Mouse (Mus musculus): ENCODE results near the gene Lgr6. TPM values are rescaled to one million over a fixed set of nuclear protein-coding genes. Genes with fewer than 3 reads are reported as not detected.

The Lgr6 gene
- polyA plus RNA-seq, 1 experiment from 2014 or later: 0.49 TPM

DNA sequence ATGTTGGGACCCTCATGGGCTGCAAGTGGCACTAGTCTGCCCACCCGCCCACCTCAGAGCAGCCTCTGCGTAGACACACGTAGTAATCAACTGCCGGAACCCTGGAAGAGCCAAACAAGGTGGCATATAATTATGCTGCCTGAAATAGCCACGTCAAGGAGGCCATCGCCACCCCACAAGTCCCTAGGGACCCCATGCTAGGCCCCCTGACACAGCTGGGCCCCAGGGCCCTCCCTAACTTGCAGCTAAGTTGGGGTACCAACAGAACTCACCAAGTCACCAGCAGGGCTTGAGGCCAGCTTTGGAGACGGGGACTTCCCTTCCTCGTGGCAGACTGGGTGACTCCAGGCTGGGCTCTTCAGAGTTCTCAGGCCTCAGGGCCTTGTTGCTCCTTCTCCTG lies 48.2 kb downstream of the Lgr6 start:
- DNase-seq (ENCODE audit: low spot score): no peak
- peaks cover 19% of the 10 kb centered on the region for H3K4me1 ChIP-seq

DNA sequence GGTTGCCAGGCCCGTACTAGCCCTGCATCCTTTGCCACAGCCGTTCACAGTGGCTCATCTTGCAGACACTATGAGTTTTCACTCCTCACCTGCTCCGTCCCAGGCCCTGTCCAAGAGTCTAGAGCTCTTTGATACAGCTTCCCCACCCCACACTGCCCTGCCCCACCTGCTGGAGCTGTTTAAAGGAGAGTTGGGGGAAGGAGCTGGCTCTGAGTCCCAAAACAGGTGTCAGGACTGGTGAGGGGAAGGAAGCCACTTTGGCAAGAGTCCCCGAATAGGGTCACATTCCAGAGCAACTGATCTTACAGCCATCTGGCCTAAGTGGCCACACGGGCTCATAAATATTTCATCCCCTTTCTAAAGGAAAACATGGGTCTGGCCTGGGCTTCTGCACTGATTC lies 51.0 kb downstream of the Lgr6 start:
- no peaks in the 10 kb centered on the region for H3K9me3 ChIP-seq
- H3K27me3 ChIP-seq (ENCODE audit: insufficient read depth, poor library complexity, severe bottlenecking): peaks cover 64% of the 10 kb centered on the region

More for the DNA sequence above, 48.2 kb downstream of the Lgr6 start:
- H3K9me3 ChIP-seq: no peaks in the 10 kb centered on the region
- WGBS: 78% methylated on average over 8 of the region's 8 CpGs
- peak overlapping the region; percentile 32; the same call in 1 of the 2 replicates for H3K27ac ChIP-seq
- no peak overlapping the region for H3K4me3 ChIP-seq
- peaks cover 62% of the 10 kb centered on the region for H3K27me3 ChIP-seq (ENCODE audit: insufficient read depth, poor library complexity, severe bottlenecking)
- H3K36me3 ChIP-seq: no peaks in the 10 kb centered on the region

GRCm38 (mm10) chr1:135044439-135044838 lies 60.6 kb downstream of the Lgr6 start:
- 81% methylated on average over 2 of the region's 2 CpGs for WGBS
- Histone ChIP-seq H3K27me3 (ENCODE audit: insufficient read depth, poor library complexity, severe bottlenecking) (peaks cover 19% of the 10 kb centered on the region; the same call in 1 of the 2 replicates), H3K36me3 (no peaks in the 10 kb centered on the region), H3K9me3 (no peaks in the 10 kb centered on the region), H3K27ac (no peak overlapping the region), H3K4me1 (no peaks in the 10 kb centered on the region), H3K4me3 (no peak overlapping the region)
- DNase-seq (ENCODE audit: low spot score): no peak

More for the DNA sequence above, 51.0 kb downstream of the Lgr6 start:
- no peak overlapping the region for H3K4me3 ChIP-seq
- WGBS: 79% methylated on average over 5 of the region's 5 CpGs
- H3K4me1 ChIP-seq: peaks cover 19% of the 10 kb centered on the region
- H3K27ac ChIP-seq: no peak overlapping the region
- H3K36me3 ChIP-seq: no peaks in the 10 kb centered on the region
- DNase-seq (ENCODE audit: low spot score): no peak

GRCm38 (mm10) chr1:135036297-135036696 lies 68.8 kb downstream of the Lgr6 start:
- no peaks in the 10 kb centered on the region for H3K36me3 ChIP-seq
- peaks cover 68% of the 10 kb centered on the region for H3K27me3 ChIP-seq (ENCODE audit: insufficient read depth, poor library complexity, severe bottlenecking)
- DNase-seq (ENCODE audit: low spot score): no peak
- no peaks in the 10 kb centered on the region for H3K9me3 ChIP-seq
- 78% methylated on average over 5 of the region's 5 CpGs for WGBS
- H3K4me1 ChIP-seq: no peaks in the 10 kb centered on the region; the same call in 1 of the 2 replicates
- H3K27ac ChIP-seq: no peak overlapping the region
- H3K4me3 ChIP-seq: no peak overlapping the region

GRCm38 (mm10) chr1:135032658-135033057 lies 72.4 kb downstream of the Lgr6 start:
- no peak overlapping the region for H3K4me3 ChIP-seq
- no peak for DNase-seq (ENCODE audit: low spot score)
- no peaks in the 10 kb centered on the region; the same call in 1 of the 2 replicates for H3K4me1 ChIP-seq
- peaks cover 45% of the 10 kb centered on the region for H3K27me3 ChIP-seq (ENCODE audit: insufficient read depth, poor library complexity, severe bottlenecking)
- WGBS: 35% methylated on average over 8 of the region's 8 CpGs
- no peak overlapping the region for H3K27ac ChIP-seq
- H3K36me3 ChIP-seq: no peaks in the 10 kb centered on the region
- H3K9me3 ChIP-seq: no peaks in the 10 kb centered on the region

GRCm38 (mm10) chr1:135030121-135030520 lies 75.0 kb downstream of the Lgr6 start:
- H3K36me3 ChIP-seq: no peaks in the 10 kb centered on the region
- no peak for DNase-seq (ENCODE audit: low spot score)
- H3K27ac ChIP-seq: no peak overlapping the region
- no peak overlapping the region for H3K4me3 ChIP-seq
- peaks cover 27% of the 10 kb centered on the region for H3K27me3 ChIP-seq (ENCODE audit: insufficient read depth, poor library complexity, severe bottlenecking)
- 57% methylated on average over 2 of the region's 2 CpGs for WGBS
- no peaks in the 10 kb centered on the region; the same call in 1 of the 2 replicates for H3K4me1 ChIP-seq
- H3K9me3 ChIP-seq: no peaks in the 10 kb centered on the region

DNA sequence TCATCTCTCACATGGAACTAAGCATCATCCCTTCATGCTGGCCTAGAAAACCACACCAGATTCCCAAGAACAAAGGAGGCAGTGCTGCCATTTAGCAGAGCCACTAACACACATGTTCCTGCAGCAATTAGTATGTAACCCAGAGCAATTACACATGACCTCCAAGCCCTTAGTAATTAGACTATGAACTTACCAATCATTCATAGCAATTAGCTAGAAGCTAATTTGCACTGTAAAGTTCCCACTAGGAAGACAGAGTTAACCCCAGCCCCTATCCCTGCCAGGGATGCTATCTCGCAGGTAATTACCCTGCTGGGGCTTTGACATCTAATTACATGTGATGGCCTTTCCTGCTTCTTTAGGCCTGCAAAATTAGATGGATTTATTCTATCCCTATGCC lies 78.8 kb downstream of the Lgr6 start:
- DNase-seq (ENCODE audit: low spot score): no peak
- no peak overlapping the region for H3K4me3 ChIP-seq
- H3K4me1 ChIP-seq: peaks cover 11% of the 10 kb centered on the region
- H3K36me3 ChIP-seq: no peaks in the 10 kb centered on the region
- no peaks in the 10 kb centered on the region for H3K9me3 ChIP-seq
- H3K27me3 ChIP-seq (ENCODE audit: insufficient read depth, poor library complexity, severe bottlenecking): 0 out of 2 replicates have a peak, but pooled peaks cover 5% of the 10 kb centered on the region
- 76% methylated on average over 1 of the region's 1 CpGs for WGBS
- no peak overlapping the region for H3K27ac ChIP-seq

DNA sequence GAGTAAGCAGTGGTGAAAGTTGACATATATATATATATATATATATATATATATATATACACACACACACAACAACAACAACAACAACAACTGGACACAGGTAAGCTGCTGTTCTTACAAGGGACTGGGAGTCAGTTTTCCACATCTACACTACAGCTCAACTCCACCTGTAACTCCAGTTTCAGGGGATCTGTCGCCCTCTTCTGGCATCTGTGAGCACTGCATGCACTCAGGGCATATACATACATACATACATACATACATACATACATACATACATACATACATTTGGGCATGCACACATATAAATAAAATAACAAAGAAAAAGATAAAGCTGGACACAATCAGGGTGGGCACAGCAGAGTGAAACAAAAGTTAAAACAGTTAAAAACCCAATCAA lies 81.5 kb downstream of the Lgr6 start:
- no peak for DNase-seq (ENCODE audit: low spot score)
- WGBS: 67% methylated on average over 1 of the region's 1 CpGs

DNA sequence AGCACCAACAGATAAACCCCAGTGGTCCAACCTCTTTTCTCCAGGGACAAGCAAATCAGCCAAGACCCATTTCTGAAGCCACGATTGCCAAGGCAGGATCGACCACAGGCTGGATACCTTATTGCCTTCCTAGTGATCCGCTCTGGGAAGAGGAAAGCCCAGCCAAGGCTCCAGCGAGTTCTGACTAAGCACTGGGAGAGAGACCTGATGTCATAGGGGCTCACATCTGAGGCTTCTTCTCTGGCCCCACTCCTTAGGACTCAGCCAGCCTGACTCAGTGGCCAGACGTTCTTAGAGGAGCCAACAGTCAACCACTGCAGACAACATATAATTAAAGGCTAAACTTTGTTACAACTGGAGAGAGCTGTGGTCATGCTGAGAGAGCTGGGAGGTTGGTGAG lies 83.1 kb downstream of the Lgr6 start:
- H3K36me3 ChIP-seq: no peaks in the 10 kb centered on the region
- H3K4me1 ChIP-seq: peaks cover 43% of the 10 kb centered on the region
- WGBS: 77% methylated on average over 5 of the region's 5 CpGs
- no peaks in the 10 kb centered on the region for H3K9me3 ChIP-seq
- no peak overlapping the region for H3K4me3 ChIP-seq
- DNase-seq (ENCODE audit: low spot score): no peak
- peak overlapping the region; percentile 56; the same call in 1 of the 2 replicates for H3K27ac ChIP-seq
- H3K27me3 ChIP-seq (ENCODE audit: insufficient read depth, poor library complexity, severe bottlenecking): peaks cover 22% of the 10 kb centered on the region

More for the DNA sequence above, 81.5 kb downstream of the Lgr6 start:
- Histone ChIP-seq H3K4me3 (no peak overlapping the region), H3K4me1 (peaks cover 32% of the 10 kb centered on the region), H3K36me3 (no peaks in the 10 kb centered on the region), H3K27me3 (ENCODE audit: insufficient read depth, poor library complexity, severe bottlenecking) (peaks cover 21% of the 10 kb centered on the region), H3K9me3 (no peaks in the 10 kb centered on the region), H3K27ac (no peak overlapping the region)

- Histone ChIP-seq H3K27me3 (ENCODE audit: insufficient read depth, poor library complexity, severe bottlenecking) (peaks cover 20% of the 10 kb centered on the region), H3K36me3 (no peaks in the 10 kb centered on the region), H3K4me1 (peaks cover 50% of the 10 kb centered on the region), H3K27ac (peak overlapping the region; percentile 56; the same call in 1 of the 2 replicates), H3K4me3 (no peak overlapping the region), H3K9me3 (no peaks in the 10 kb centered on the region)
- 47% methylated on average over 5 of the region's 5 CpGs for WGBS
- no peak for DNase-seq (ENCODE audit: low spot score)
Measured at GRCm38 (mm10) chr1:135020970-135021369, 84.1 kb downstream of the Lgr6 start.

- no peak for DNase-seq (ENCODE audit: low spot score)
- H3K36me3 ChIP-seq: no peaks in the 10 kb centered on the region
- H3K27me3 ChIP-seq (ENCODE audit: insufficient read depth, poor library complexity, severe bottlenecking): peaks cover 20% of the 10 kb centered on the region
- peak overlapping the region; percentile 56; the same call in 1 of the 2 replicates for H3K27ac ChIP-seq
- peaks cover 56% of the 10 kb centered on the region for H3K4me1 ChIP-seq
- 77% methylated on average over 5 of the region's 5 CpGs for WGBS
- H3K4me3 ChIP-seq: no peak overlapping the region
- no peaks in the 10 kb centered on the region for H3K9me3 ChIP-seq
Measured at GRCm38 (mm10) chr1:135020281-135020940, 84.7 kb downstream of the Lgr6 start.

GRCm38 (mm10) chr1:135019775-135020167 lies 85.3 kb downstream of the Lgr6 start:
- peaks cover 62% of the 10 kb centered on the region for H3K4me1 ChIP-seq
- no peaks in the 10 kb centered on the region for H3K9me3 ChIP-seq
- peaks cover 20% of the 10 kb centered on the region for H3K27me3 ChIP-seq (ENCODE audit: insufficient read depth, poor library complexity, severe bottlenecking)
- H3K4me3 ChIP-seq: no peak overlapping the region
- no peak for DNase-seq (ENCODE audit: low spot score)
- WGBS: 55% methylated on average over 4 of the region's 4 CpGs
- H3K27ac ChIP-seq: no peak overlapping the region
- no peaks in the 10 kb centered on the region for H3K36me3 ChIP-seq

DNA sequence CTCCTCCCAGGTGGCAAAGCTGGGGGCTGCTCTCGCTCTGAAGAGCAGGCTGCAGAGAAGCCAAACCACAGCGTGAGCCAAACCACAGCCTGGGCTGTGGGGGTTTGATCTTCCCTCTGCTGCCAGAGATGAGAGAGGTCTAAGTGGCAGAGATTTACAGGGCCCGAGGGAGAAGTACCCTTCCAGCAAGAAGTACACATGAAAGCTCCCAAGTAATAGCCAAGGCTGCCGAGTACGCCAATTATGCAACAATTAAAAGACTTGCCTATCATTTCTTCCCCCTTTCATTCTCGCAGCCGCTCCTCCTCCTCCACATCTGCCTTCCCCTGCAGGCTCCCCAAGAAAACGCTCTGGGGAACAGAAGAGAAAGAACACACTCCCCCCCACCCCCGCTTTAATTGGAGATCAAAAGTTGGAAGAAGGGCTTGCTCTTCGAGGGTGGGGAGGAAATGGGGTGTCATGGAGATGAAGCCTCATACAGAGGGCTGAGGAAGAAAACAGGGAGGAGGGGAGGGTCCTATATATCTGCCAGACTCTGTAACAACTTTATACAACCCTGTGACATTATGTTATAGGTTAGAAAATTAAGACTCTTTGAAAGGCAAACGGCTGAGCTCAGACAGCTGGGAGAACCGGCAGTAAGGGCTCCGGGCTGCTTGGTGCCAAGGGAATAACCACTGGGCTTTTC lies 85.8 kb downstream of the Lgr6 start:
- H3K4me3 ChIP-seq: no peak overlapping the region
- H3K27me3 ChIP-seq (ENCODE audit: insufficient read depth, poor library complexity, severe bottlenecking): peaks cover 22% of the 10 kb centered on the region
- 41% methylated on average over 13 of the region's 13 CpGs for WGBS
- H3K27ac ChIP-seq: 0 out of 2 replicates have a peak overlapping the region, but pooled peaks have one; percentile 16
- H3K36me3 ChIP-seq: no peaks in the 10 kb centered on the region
- DNase-seq (ENCODE audit: low spot score): no peak
- no peaks in the 10 kb centered on the region for H3K9me3 ChIP-seq
- peaks cover 64% of the 10 kb centered on the region for H3K4me1 ChIP-seq
